Mouse (Mus musculus): ENCODE data around the gene Aars. TPM values are rescaled to one million over a fixed set of nuclear protein-coding genes. Genes with fewer than 3 reads are reported as not detected.

Aars gene
- polyA plus RNA-seq (2014; fragmentation: Illumina TruSeq; extraction: RNeasy Lipid Tissue Mini Kit (QIAGEN cat#74804); ENCODE audit: low read depth, low replicate concordance), result 24.0 TPM

GRCm38 (mm10) chr8:111032916-111033315 lies at the start of gene Aars:
Gene Aars (plus strand): TSS chr8:111033144.

DNA sequence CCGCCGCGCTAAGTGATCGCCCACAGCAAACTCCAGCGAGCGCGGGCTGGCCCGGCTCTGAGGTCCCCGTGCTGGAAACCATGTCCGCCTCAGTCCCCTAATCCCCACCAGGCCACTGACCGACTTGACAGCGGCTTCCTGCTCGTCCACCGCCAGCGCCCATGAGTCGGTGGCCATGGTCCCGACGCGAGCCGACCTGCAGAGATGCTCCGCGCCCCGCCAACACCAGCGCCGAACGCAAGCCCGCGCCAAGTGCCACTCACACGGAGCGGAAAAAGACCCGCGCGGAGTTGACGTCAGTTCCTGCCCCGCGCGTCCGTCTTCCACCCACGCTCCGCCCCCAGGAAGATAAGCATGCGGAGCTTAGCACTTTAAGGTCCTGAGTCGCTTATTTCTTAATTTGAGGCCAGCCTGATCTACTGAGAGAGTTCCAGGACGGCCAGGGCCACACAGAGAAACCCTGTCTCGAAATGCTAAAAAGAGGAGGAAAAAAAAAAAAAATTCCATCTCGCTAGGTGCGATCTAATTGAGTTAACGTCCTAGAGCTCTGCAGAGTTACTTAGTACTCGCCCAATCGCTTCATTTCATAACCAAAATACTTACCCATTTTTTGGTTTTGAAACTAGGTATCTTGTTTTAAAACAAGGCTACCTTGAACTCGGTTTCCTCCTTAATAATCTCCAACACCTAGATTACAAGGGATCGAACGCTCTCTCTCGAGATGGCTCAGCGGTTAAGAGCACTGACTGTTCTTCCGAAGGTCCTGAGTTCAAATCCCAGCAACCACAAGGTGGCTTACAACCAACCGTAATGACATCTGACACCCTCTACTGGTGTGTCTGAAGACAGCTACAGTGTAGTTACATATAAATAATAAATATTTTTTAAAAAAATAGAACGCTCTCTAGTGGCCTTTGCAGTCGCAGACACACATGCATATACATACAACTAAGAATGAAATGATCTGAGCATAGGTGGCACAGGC lies 35.1 kb upstream of the Aars start, which contains the start of gene Ddx19a:
Gene Ddx19a, minus strand, starts transcription at position 254 of the 985 bp plus-strand sequence.

GRCm38 (mm10) chr8:111031572-111031971 lies 1.4 kb upstream of the Aars start, which contains the start of gene Ddx19b:
Gene Ddx19b (minus strand): TSS chr8:111031751.

DNA sequence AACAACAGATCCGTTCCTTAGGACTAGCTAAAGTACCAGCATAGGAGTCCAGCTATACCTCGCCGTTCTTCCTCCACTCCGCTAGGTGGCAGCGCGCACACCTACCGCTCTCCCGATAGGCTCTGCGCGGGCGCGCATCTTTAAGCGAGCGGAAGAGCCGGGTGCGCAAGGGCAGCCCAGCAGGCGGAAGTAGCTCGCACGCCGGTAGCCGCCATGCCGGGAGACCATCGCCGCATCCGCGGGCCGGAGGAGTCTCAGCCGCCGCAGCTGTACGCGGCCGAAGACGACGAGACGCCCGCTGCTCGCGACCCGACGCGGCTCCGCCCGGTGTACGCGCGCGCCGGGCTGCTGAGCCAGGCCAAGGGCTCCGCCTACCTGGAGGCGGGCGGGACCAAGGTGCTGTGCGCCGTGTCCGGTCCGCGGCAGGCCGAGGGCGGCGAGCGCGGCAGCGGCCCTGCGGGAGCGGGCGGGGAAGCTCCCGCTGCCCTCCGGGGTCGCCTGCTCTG lies 23.3 kb downstream of the Aars start, which contains the start of gene Exosc6:
Gene Exosc6, plus strand, starts transcription at position 182 of the 506 bp plus-strand sequence.

DNA sequence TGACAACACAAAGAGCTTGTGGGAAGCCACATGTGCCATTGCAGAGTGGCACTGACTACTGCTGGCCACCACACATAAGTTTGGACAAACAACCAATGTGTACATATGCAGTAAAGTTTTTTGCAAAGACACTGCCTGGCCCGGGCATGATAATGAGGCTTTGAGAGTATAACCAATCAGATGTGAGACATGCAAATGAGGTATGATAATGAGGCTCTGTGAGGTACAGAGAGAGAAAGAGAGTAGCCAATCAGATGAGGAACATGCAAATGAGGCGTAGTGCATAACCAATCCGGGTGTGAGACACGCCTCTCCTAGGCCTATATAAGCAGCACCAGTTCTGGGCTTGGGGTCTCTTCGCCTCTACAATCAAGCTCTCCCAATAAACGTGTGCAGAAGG lies 59.4 kb downstream of the Aars start, which contains the start of gene Clec18a:
Gene Clec18a, minus strand, starts transcription at position 101 of the 400 bp plus-strand sequence.

GRCm38 (mm10) chr8:111093865-111094718 lies 61.1 kb downstream of the Aars start, which contains the start of gene Pdpr:
Gene Pdpr (plus strand): TSS chr8:111094630.

Other genes starting within 250 kb of the Aars start
- not detected for gene Il34, start 227.2 kb upstream of the Aars start, polyA plus RNA-seq (2014; fragmentation: Illumina TruSeq; extraction: RNeasy Lipid Tissue Mini Kit (QIAGEN cat#74804); ENCODE audit: low read depth, low replicate concordance)
- 25.9 TPM for gene Cog4, start 186.5 kb upstream of the Aars start, polyA plus RNA-seq (2014; fragmentation: Illumina TruSeq; extraction: RNeasy Lipid Tissue Mini Kit (QIAGEN cat#74804); ENCODE audit: low read depth, low replicate concordance)
- 26.2 TPM for gene Sf3b3, start 186.4 kb upstream of the Aars start, polyA plus RNA-seq (2014; fragmentation: Illumina TruSeq; extraction: RNeasy Lipid Tissue Mini Kit (QIAGEN cat#74804); ENCODE audit: low read depth, low replicate concordance)
- 0.87 TPM for gene Fuk, start 130.7 kb upstream of the Aars start, polyA plus RNA-seq (2014; fragmentation: Illumina TruSeq; extraction: RNeasy Lipid Tissue Mini Kit (QIAGEN cat#74804); ENCODE audit: low read depth, low replicate concordance)
- 1.3 TPM for gene St3gal2, start 113.2 kb upstream of the Aars start, polyA plus RNA-seq (2014; fragmentation: Illumina TruSeq; extraction: RNeasy Lipid Tissue Mini Kit (QIAGEN cat#74804); ENCODE audit: low read depth, low replicate concordance)
- 4.4 TPM for gene Ddx19a, start 35.3 kb upstream of the Aars start, polyA plus RNA-seq (2014; fragmentation: Illumina TruSeq; extraction: RNeasy Lipid Tissue Mini Kit (QIAGEN cat#74804); ENCODE audit: low read depth, low replicate concordance)
- 63.9 TPM for gene Ddx19b, start 1.4 kb upstream of the Aars start, polyA plus RNA-seq (2014; fragmentation: Illumina TruSeq; extraction: RNeasy Lipid Tissue Mini Kit (QIAGEN cat#74804); ENCODE audit: low read depth, low replicate concordance)
- 0.87 TPM for gene Exosc6, start 23.2 kb downstream of the Aars start, polyA plus RNA-seq (2014; fragmentation: Illumina TruSeq; extraction: RNeasy Lipid Tissue Mini Kit (QIAGEN cat#74804); ENCODE audit: low read depth, low replicate concordance)
- 0.31 TPM for gene Clec18a, start 59.3 kb downstream of the Aars start, polyA plus RNA-seq (2014; fragmentation: Illumina TruSeq; extraction: RNeasy Lipid Tissue Mini Kit (QIAGEN cat#74804); ENCODE audit: low read depth, low replicate concordance)
- gene Pdpr, start 61.5 kb downstream of the Aars start, polyA plus RNA-seq (2014; fragmentation: Illumina TruSeq; extraction: RNeasy Lipid Tissue Mini Kit (QIAGEN cat#74804); ENCODE audit: low read depth, low replicate concordance), result 19.2 TPM
- gene Glg1, start 226.1 kb downstream of the Aars start, polyA plus RNA-seq (2014; fragmentation: Illumina TruSeq; extraction: RNeasy Lipid Tissue Mini Kit (QIAGEN cat#74804); ENCODE audit: low read depth, low replicate concordance), result 20.3 TPM

All from testis, adult 10 weeks (tissue).